Mouse (Mus musculus) liver, postnatal 0 days (tissue): ENCODE measurements around the gene Cd300lg. TPM values are rescaled to one million over a fixed set of nuclear protein-coding genes. Genes with fewer than 3 reads are reported as not detected.
A peak's percentile ranks its signal among the peaks of the same experiment; 100 is the strongest.

ENCODE experiments used
- ATAC-seq: fragments of 200-750 bp; cut with Nextera tagmentation; 2 replicates; pipeline ENCODE4 v1.8.0; 2017; ENCODE audit warnings: mild to moderate bottlenecking, moderate library complexity
- DNase-seq: peaks from one replicate; pipeline ENCODE4 v3.0.0-alpha.2; 2016
- H3K27ac ChIP-seq: fragments of 300-500 bp; sonication (generic); 2 replicates; pipeline ENCODE4 v1.5.1; 2014; ENCODE audit warnings: antibody characterized with exemption, moderate library complexity, mild to moderate bottlenecking, low read depth
- H3K27me3 ChIP-seq: fragments of 300-500 bp; sonication (generic); 2 replicates; pipeline ENCODE4 v1.6.1; 2014; ENCODE audit warnings: low read length, control low read depth, mixed read lengths; ENCODE audit not compliant: insufficient read depth
- H3K36me3 ChIP-seq: fragments of 300-500 bp; sonication (generic); replicated peaks from 2 replicates; pipeline ENCODE4 v1.6.1; 2014; ENCODE audit warnings: mild to moderate bottlenecking, control low read depth, low read length, moderate library complexity, mixed read lengths; ENCODE audit not compliant: insufficient read depth
- H3K4me1 ChIP-seq: fragments of 300-500 bp; sonication (generic); 2 replicates; pipeline ENCODE4 v1.6.1; 2014; ENCODE audit warnings: antibody characterized with exemption, mild to moderate bottlenecking, control low read depth; ENCODE audit not compliant: insufficient read depth
- H3K4me2 ChIP-seq: fragments of 300-500 bp; sonication (generic); 2 replicates; pipeline ENCODE4 v1.6.1; 2014; ENCODE audit warnings: low read depth, mild to moderate bottlenecking, low read length, moderate library complexity, mixed read lengths
- H3K4me3 ChIP-seq: fragments of 300-500 bp; sonication (generic); 2 replicates; pipeline ENCODE4 v1.5.1; 2014; ENCODE audit warnings: low read depth, low read length
- H3K9ac ChIP-seq: fragments of 300-500 bp; sonication (generic); replicated peaks from 2 replicates; pipeline ENCODE4 v1.6.1; 2014; ENCODE audit warnings: mild to moderate bottlenecking, moderate library complexity
- H3K9me3 ChIP-seq: fragments of 300-500 bp; sonication (generic); 2 replicates; pipeline ENCODE4 v1.6.1; 2016; ENCODE audit warnings: mild to moderate bottlenecking, control low read depth, low read length, mixed read lengths
- CTCF ChIP-seq: sonication (generic); IDR thresholded peaks from 2 replicates; pipeline ENCODE4 v1.5.1; 2016; ENCODE audit warnings: antibody characterized with exemption, low read depth
- EP300 ChIP-seq: IDR thresholded peaks from 2 replicates; pipeline ENCODE4 v1.6.1; 2016; ENCODE audit warnings: antibody characterized with exemption, low read depth, mild to moderate bottlenecking
- WGBS: fragments of 180-500 bp; shearing (Covaris S2); extraction: QIAGEN DNeasy Blood & Tissue Kit; methylation state at CpG from one replicate; pipeline ENCODE4 v1.1.7; 2014; ENCODE audit not compliant: insufficient replicate concordance; 5-methylcytosine and 5-hydroxymethylcytosine counted together
- polyA plus RNA-seq: library from polyadenylated mRNA; unstranded; fragments of >200 nt; fragmentation: Nextera tagmentation; extraction: Ambion mirVana; gene quantifications from 2 replicates; pipeline ENCODE4 v1.2.1, GENCODE M21; 2015

Gene Cd300lg
- polyA plus RNA-seq, 1 experiment from 2014 or later, result 1.8 TPM

- Histone ChIP-seq H3K4me1 (peaks cover 17% of the 10 kb centered on the region), H3K27me3 (no peaks in the 10 kb centered on the region; the same call in 1 of the 2 replicates), H3K9me3 (no peaks in the 10 kb centered on the region), H3K36me3 (no peaks in the 10 kb centered on the region), H3K27ac (peak within 1 kb of the TSS; percentile 81), H3K4me2 (peak within 1 kb of the TSS; percentile 85), H3K4me3 (peak within 1 kb of the TSS; percentile 59), H3K9ac (peak within 1 kb of the TSS; percentile 69)
- DNase-seq (peak; percentile 83), ATAC-seq (peak; percentile 78)
- TF ChIP-seq CTCF (no peak; the same call in 1 of the 2 replicates), EP300 (no peak)
- WGBS, result under 1% methylated on average over 49 of the region's 49 CpGs
Observed at GRCm38 (mm10) chr11:102087931-102088898, 46.9 kb downstream of the Cd300lg start, which contains the start of gene Mpp2. TSS of gene Mpp2 (minus strand) at chr11:102088515.

DNA sequence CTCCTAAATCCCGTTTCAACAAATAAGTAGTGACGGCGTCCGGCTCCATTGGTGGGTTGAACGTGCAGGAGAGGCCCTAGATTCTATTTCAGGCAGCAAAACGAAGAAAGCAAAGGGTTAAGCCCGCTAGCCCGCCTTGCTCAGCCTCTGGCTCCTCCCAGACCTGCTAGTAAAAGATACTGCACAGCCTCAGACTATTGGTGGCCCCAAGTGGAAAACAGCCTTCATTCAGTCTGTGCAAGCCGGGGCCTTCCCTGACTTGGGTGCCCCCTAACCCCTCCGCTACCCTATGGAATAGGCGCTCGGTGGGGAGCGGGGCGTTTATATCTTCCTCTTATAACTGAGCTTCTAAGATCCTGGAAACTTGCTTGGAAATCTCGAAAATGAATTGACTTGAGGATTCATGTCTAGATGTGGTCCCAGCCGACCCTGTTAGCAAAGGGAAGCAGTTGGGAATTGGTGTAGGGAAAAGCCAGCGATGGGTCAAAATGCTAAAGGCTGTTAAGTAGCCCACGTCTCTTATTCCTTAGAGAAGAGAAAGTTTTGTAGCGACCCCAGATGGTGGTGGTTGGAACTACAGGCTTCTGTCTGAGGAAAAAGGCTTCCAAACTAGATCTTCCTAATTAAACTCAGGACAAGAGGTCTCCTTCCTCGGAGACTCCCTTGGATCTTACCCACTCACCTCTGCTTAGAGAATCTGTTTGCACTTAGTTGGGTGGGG lies 47.9 kb downstream of the Cd300lg start:
- under 1% methylated on average over 20 of the region's 20 CpGs for WGBS
- Histone ChIP-seq H3K9ac (peak overlapping the region; percentile 69), H3K27me3 (no peaks in the 10 kb centered on the region; the same call in 1 of the 2 replicates), H3K4me3 (peak overlapping the region; percentile 59), H3K27ac (peak overlapping the region; percentile 81), H3K36me3 (no peaks in the 10 kb centered on the region), H3K4me2 (peak overlapping the region; percentile 85), H3K9me3 (no peaks in the 10 kb centered on the region), H3K4me1 (peaks cover 17% of the 10 kb centered on the region)
- peak; percentile 85 for ATAC-seq
- DNase-seq, result peak; percentile 80
- TF ChIP-seq CTCF, result peak; percentile 74
- peak; percentile 61; the same call in 1 of the 2 replicates for TF ChIP-seq EP300

GRCm38 (mm10) chr11:102095676-102096075 lies 54.4 kb downstream of the Cd300lg start:
- 73% methylated on average over 3 of the region's 3 CpGs for WGBS
- H3K27ac ChIP-seq, result no peak overlapping the region
- H3K36me3 ChIP-seq, result no peaks in the 10 kb centered on the region
- ATAC-seq (no peak), DNase-seq (no peak)
- H3K27me3 ChIP-seq, result no peaks in the 10 kb centered on the region
- no peak overlapping the region for H3K4me2 ChIP-seq
- peaks cover 25% of the 10 kb centered on the region for H3K4me1 ChIP-seq
- no peaks in the 10 kb centered on the region for H3K9me3 ChIP-seq
- H3K9ac ChIP-seq, result no peak overlapping the region
- H3K4me3 ChIP-seq, result no peak overlapping the region
- TF ChIP-seq CTCF, result no peak
- TF ChIP-seq EP300, result no peak

- WGBS, result 63% methylated on average over 5 of the region's 5 CpGs
- 0 out of 2 replicates have a peak, but pooled peaks cover 4% of the 10 kb centered on the region for H3K27me3 ChIP-seq
- no peak overlapping the region for H3K9ac ChIP-seq
- TF ChIP-seq CTCF, result no peak
- H3K9me3 ChIP-seq, result no peaks in the 10 kb centered on the region
- ATAC-seq (no peak), DNase-seq (no peak)
- H3K4me3 ChIP-seq, result no peak overlapping the region
- no peaks in the 10 kb centered on the region for H3K36me3 ChIP-seq
- 0 out of 2 replicates have a peak overlapping the region, but pooled peaks have one; percentile 8 for H3K27ac ChIP-seq
- peaks cover 25% of the 10 kb centered on the region for H3K4me1 ChIP-seq
- peak overlapping the region; percentile 61 for H3K4me2 ChIP-seq
Observed at GRCm38 (mm10) chr11:102096446-102096845, 55.1 kb downstream of the Cd300lg start.

DNA sequence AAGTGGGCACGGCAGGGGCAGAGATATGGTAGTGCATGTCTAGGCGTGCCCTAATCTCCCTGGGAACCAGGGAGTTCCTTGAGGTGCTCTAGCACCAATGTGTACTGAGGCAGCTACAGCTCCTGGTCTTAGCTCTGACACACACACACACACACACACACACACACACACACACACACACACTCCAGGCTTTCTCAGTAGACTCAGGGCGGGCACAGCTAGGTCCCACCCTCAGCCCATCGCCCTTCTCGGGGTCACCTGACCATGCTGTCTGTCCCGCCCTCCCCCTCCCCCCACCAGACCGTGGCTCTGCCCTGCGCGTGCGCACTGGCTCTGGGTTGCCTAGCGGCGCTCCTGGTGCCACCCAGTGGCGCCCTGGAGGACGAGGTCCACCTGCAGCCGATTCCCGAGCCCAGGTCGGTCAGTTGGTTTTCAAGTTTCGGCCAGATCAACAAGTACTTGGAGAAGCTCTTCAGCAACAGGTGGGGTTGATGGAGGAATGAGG lies 55.6 kb downstream of the Cd300lg start:
- Histone ChIP-seq H3K9me3 (no peaks in the 10 kb centered on the region), H3K4me2 (peak overlapping the region; percentile 61), H3K4me1 (peaks cover 25% of the 10 kb centered on the region), H3K4me3 (peak overlapping the region; percentile 21), H3K27ac (0 out of 2 replicates have a peak overlapping the region, but pooled peaks have one; percentile 8), H3K36me3 (no peaks in the 10 kb centered on the region), H3K27me3 (peaks cover 8% of the 10 kb centered on the region; the same call in 1 of the 2 replicates), H3K9ac (peak overlapping the region; percentile 3; the same call in 1 of the 2 replicates)
- ATAC-seq, result peak; percentile 92
- no peak for TF ChIP-seq EP300
- peak; percentile 80 for TF ChIP-seq CTCF
- 4% methylated on average over 18 of the region's 18 CpGs for WGBS
- DNase-seq, result peak; percentile 91
